Mouse (Mus musculus) embryonic fibroblast, embryonic 13.5 days (primary cell): ENCODE measurements around the gene Wapl.

Experiments
- CTCF ChIP-seq: IDR thresholded peaks from 2 replicates; pipeline ENCODE4 v1.5.1; 2011; ENCODE audit warnings: mild to moderate bottlenecking, control low read depth, low read length, moderate library complexity, borderline replicate concordance; ENCODE audit not compliant: insufficient read depth
- POLR2A ChIP-seq: IDR thresholded peaks from 2 replicates; pipeline ENCODE4 v1.6.1; 2011; ENCODE audit warnings: low read depth, mild to moderate bottlenecking, control low read depth, low read length, moderate library complexity

DNA sequence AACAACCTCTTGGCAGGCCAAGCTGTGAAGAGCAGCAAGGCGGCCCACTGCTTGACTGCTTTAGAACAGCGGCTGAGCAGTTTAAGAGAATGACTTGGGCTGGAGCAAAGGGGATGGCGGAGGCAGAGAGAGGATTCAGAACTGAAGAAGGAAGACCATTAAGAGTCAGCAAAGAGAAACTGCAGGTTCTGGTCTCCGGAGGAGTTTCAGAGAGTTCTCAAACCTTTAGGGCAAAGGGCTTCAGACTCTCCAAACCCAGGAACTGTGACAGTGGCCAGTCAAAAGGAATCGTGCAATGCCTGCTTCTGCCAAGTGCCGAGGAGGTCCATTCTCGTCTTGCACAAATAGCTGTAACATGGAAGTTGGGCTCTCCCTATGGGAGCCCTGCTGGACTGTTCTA lies 91.7 kb downstream of the Wapl start:
- no peak for TF ChIP-seq POLR2A
- no peak for TF ChIP-seq CTCF
